ENCODE assay signal across 27 mouse cellular contexts in genomic region chr1:38649174-38649573, GRCm38 (mm10). TPM values are rescaled to one million over a fixed set of nuclear protein-coding genes. Genes with fewer than 3 reads are reported as not detected.
DNase-seq lines count a peak whose midpoint lies in the region; ATAC-seq and TF ChIP-seq lines count a peak whose summit lies in the region.
"Had no signal": no experiment of that assay in that cellular context is flagged by ENCODE, and none has a peak within 500 bp of the region (broad histone marks: within the 10 kb centered on the region; RNA-seq: fewer than 3 reads in every experiment).

No protein-coding gene starts in this region.

- no peak for TF ChIP-seq EP300 in heart, adult 2 months (IDR thresholded peaks at IDR 0.05; ENCODE audit: insufficient read depth, low read depth, low read length)
- TF ChIP-seq EP300 in lung, postnatal 0 days (IDR thresholded peaks at IDR 0.05): no peak

- WGBS in heart, adult 2 months: 60% methylated on average over 3 of the region's 3 CpGs
- WGBS in embryonic facial prominence, embryonic 10.5 days: 51% methylated on average over 3 of the region's 3 CpGs
- WGBS in limb, embryonic 10.5 days: 60% methylated on average over 3 of the region's 3 CpGs
- WGBS in lung, postnatal 0 days: 49% methylated on average over 3 of the region's 3 CpGs

- no peaks in the 10 kb centered on the region for H3K79me2 ChIP-seq in heart, adult 2 months (replicated peaks; ENCODE audit: control insufficient read depth, insufficient read depth, low read length)

- no peak for TF ChIP-seq CTCF in heart, adult 2 months (IDR thresholded peaks at IDR 0.05)
- no peak for TF ChIP-seq CTCF in lung, postnatal 0 days (IDR thresholded peaks at IDR 0.05)

- no peaks in the 10 kb centered on the region for H3K9me3 ChIP-seq in embryonic facial prominence, embryonic 10.5 days
- H3K9me3 ChIP-seq in limb, embryonic 10.5 days (replicated peaks): no peaks in the 10 kb centered on the region
- no peaks in the 10 kb centered on the region for H3K9me3 ChIP-seq in lung, postnatal 0 days (ENCODE audit: low read length)
- H3K9me3 ChIP-seq: embryonic facial prominence, embryonic 13.5 days; embryonic facial prominence, embryonic 15.5 days; forebrain, embryonic 13.5 days; forebrain, embryonic 15.5 days; G1E had no signal

- no peak for ATAC-seq in lung, postnatal 0 days
- ATAC-seq: activated CD4-positive, CD25-positive, alpha-beta regulatory T cell, adult 4 months; CD4-positive, CD25-positive, alpha-beta regulatory T cell, adult 4 months; forebrain, embryonic 13.5 days; forebrain, embryonic 15.5 days; forebrain, postnatal 0 days; Patski had no signal

- H3K4me3 ChIP-seq in heart, adult 2 months: no peak overlapping the region
- no peak overlapping the region for H3K4me3 ChIP-seq in embryonic facial prominence, embryonic 10.5 days
- H3K4me3 ChIP-seq in limb, embryonic 10.5 days: no peak overlapping the region
- H3K4me3 ChIP-seq in lung, postnatal 0 days (ENCODE audit: low read depth, low read length): no peak overlapping the region
- H3K4me3 ChIP-seq: embryonic facial prominence, embryonic 13.5 days; embryonic facial prominence, embryonic 15.5 days; forebrain, embryonic 13.5 days; forebrain, embryonic 15.5 days had no signal

- no peaks in the 10 kb centered on the region for H3K27me3 ChIP-seq in heart, adult 2 months (ENCODE audit: control insufficient read depth, insufficient read depth, low read length)
- H3K27me3 ChIP-seq in embryonic facial prominence, embryonic 10.5 days (replicated peaks; ENCODE audit: low read depth, poor library complexity, severe bottlenecking): no peaks in the 10 kb centered on the region
- H3K27me3 ChIP-seq in limb, embryonic 10.5 days (ENCODE audit: low read depth, poor library complexity, severe bottlenecking): no peaks in the 10 kb centered on the region
- H3K27me3 ChIP-seq in lung, postnatal 0 days (replicated peaks; ENCODE audit: insufficient read depth, low read length): no peaks in the 10 kb centered on the region
- H3K27me3 ChIP-seq: CH12.LX; embryonic facial prominence, embryonic 13.5 days; embryonic facial prominence, embryonic 15.5 days; forebrain, embryonic 13.5 days; forebrain, embryonic 15.5 days had no signal

- peak; percentile 52 for DNase-seq in heart, adult 11 months
- no peak for DNase-seq in heart, adult 2 months
- DNase-seq in 416B (ENCODE audit: low read depth): peak; percentile 52
- peak; percentile 8 for DNase-seq in embryonic facial prominence, embryonic 10.5 days (ENCODE audit: low spot score)
- no peak for DNase-seq in limb, embryonic 10.5 days (ENCODE audit: low spot score)
- DNase-seq in thymus, adult 18-20 months: no peak
- DNase-seq in lung, postnatal 0 days (ENCODE audit: low spot score): no peak
- DNase-seq: adrenal gland, adult 8-10 months; adrenal gland, postnatal 14 days; adrenal gland, postnatal 36 days; B cell, adult 2 months; cerebellum, adult 11-12 months; cerebellum, adult 2 months; cerebellum, adult 9-10 months; cerebellum, postnatal 10 days; cerebellum, postnatal 25 days; embryo, embryonic 11 days; forebrain, postnatal 0 days had no signal

- no peak overlapping the region for H3K9ac ChIP-seq in heart, adult 2 months (ENCODE audit: low read depth, low read length)
- H3K9ac ChIP-seq in lung, postnatal 0 days (replicated peaks; ENCODE audit: low read depth): no peak overlapping the region
- H3K9ac ChIP-seq: embryonic facial prominence, embryonic 13.5 days; embryonic facial prominence, embryonic 15.5 days; forebrain, embryonic 13.5 days; forebrain, embryonic 15.5 days; forebrain, postnatal 0 days had no signal

- TF ChIP-seq POLR2A in heart, adult 2 months (IDR thresholded peaks at IDR 0.05; ENCODE audit: insufficient read depth, low read depth, low read length): no peak

- H3K27ac ChIP-seq in heart, adult 2 months: no peak overlapping the region
- H3K27ac ChIP-seq in embryonic facial prominence, embryonic 10.5 days (replicated peaks): peak overlapping the region; percentile 48
- peak overlapping the region; percentile 51 for H3K27ac ChIP-seq in limb, embryonic 10.5 days
- no peak overlapping the region for H3K27ac ChIP-seq in lung, postnatal 0 days (ENCODE audit: low read length)
- H3K27ac ChIP-seq: embryonic facial prominence, embryonic 13.5 days; embryonic facial prominence, embryonic 15.5 days; forebrain, embryonic 13.5 days; forebrain, embryonic 15.5 days had no signal

- no peaks in the 10 kb centered on the region for H3K4me1 ChIP-seq in heart, adult 2 months (ENCODE audit: control insufficient read depth, insufficient read depth, low read length)
- H3K4me1 ChIP-seq in embryonic facial prominence, embryonic 10.5 days: peaks cover 36% of the 10 kb centered on the region
- H3K4me1 ChIP-seq in limb, embryonic 10.5 days: peaks cover 59% of the 10 kb centered on the region
- no peaks in the 10 kb centered on the region; the same call in 1 of the 2 replicates for H3K4me1 ChIP-seq in lung, postnatal 0 days (ENCODE audit: insufficient read depth, low read depth, low read length)
- H3K4me1 ChIP-seq: embryonic facial prominence, embryonic 13.5 days; embryonic facial prominence, embryonic 15.5 days; forebrain, embryonic 15.5 days had no signal

- H3K36me3 ChIP-seq in heart, adult 2 months (ENCODE audit: control insufficient read depth, insufficient read depth, low read length): no peaks in the 10 kb centered on the region
- no peaks in the 10 kb centered on the region for H3K36me3 ChIP-seq in embryonic facial prominence, embryonic 10.5 days (replicated peaks)
- no peaks in the 10 kb centered on the region for H3K36me3 ChIP-seq in limb, embryonic 10.5 days
- H3K36me3 ChIP-seq in lung, postnatal 0 days (ENCODE audit: insufficient read depth, low read length): no peaks in the 10 kb centered on the region
- H3K36me3 ChIP-seq: embryonic facial prominence, embryonic 13.5 days; embryonic facial prominence, embryonic 15.5 days; forebrain, embryonic 15.5 days; G1E had no signal

- H3K4me2 ChIP-seq in lung, postnatal 0 days (replicated peaks; ENCODE audit: low read depth, low read length): no peak overlapping the region
- H3K4me2 ChIP-seq: embryonic facial prominence, embryonic 13.5 days; embryonic facial prominence, embryonic 15.5 days; forebrain, embryonic 13.5 days; forebrain, embryonic 15.5 days had no signal

- intact Hi-C loops in heart, adult 2 months (cut with DNase I): no loop called here

RNA-seq across cellular contexts. Expression of gene Aff3, which starts 15.6 kb away (rescaled TPM):
- total RNA-seq in heart, adult 2 months (2021): 1 to 10 TPM; 1.4 to 3.1 TPM
- polyA plus RNA-seq in heart, adult 2 months (2012; rRNA removed): 2.4 and 3.2 TPM in 2 replicates
- polyA plus RNA-seq in embryonic facial prominence, embryonic 10.5 days (2016; fragmentation: Nextera tagmentation; extraction: Ambion mirVana): 8.7 and 9.7 TPM in 2 replicates
- polyA plus RNA-seq in limb, embryonic 10.5 days (2016; fragmentation: Nextera tagmentation; extraction: Ambion mirVana): 33.9 and 38.8 TPM in 2 replicates
- polyA plus RNA-seq in lung, postnatal 0 days (2015; fragmentation: Nextera tagmentation; extraction: Ambion mirVana): 5.9 and 6.6 TPM in 2 replicates

Comparison
In these comparisons a context has a peak if more than half of its experiments do, and no peak if none do; other contexts are left out.
1. DNase-seq: peak in heart, adult 11 months (single experiment), 416B (single experiment) and embryonic facial prominence, embryonic 10.5 days (single experiment); none in heart, adult 2 months (0 of 2), limb, embryonic 10.5 days (single experiment), thymus, adult 18-20 months (0 of 2) and lung, postnatal 0 days (single experiment).
2. H3K27ac ChIP-seq: peak in embryonic facial prominence, embryonic 10.5 days (single experiment) and limb, embryonic 10.5 days (single experiment); none in heart, adult 2 months (single experiment) and lung, postnatal 0 days (single experiment).